Mouse (Mus musculus) brown adipose tissue, adult 24 weeks (tissue): Measurements from ENCODE around the gene Wapl. TPM values are rescaled to one million over a fixed set of nuclear protein-coding genes. Genes with fewer than 3 reads are reported as not detected.

Source experiments
- H3K27ac ChIP-seq: fragments of 200-500 bp; replicated peaks from 2 replicates; pipeline ENCODE4 v1.5.1; 2012; ENCODE audit warnings: low read depth, mild to moderate bottlenecking, low read length
- H3K4me1 ChIP-seq: fragments of 200-500 bp; 2 replicates; pipeline ENCODE4 v1.6.1; 2012; ENCODE audit warnings: low read length, mixed read lengths; ENCODE audit not compliant: control insufficient read depth, insufficient read depth, insufficient read length
- H3K4me3 ChIP-seq: fragments of 200-500 bp; 2 replicates; pipeline ENCODE4 v1.5.1; 2012; ENCODE audit warnings: low read depth, mild to moderate bottlenecking, low read length, moderate library complexity; ENCODE audit not compliant: insufficient read depth
- polyA plus RNA-seq: library from polyadenylated mRNA; stranded (reverse); fragments of >200 nt; gene quantifications from 2 replicates; pipeline ENCODE4 v1.2.4, GENCODE M21; 2012; ENCODE audit not compliant: missing spikeins, insufficient read depth, insufficient read length

Wapl gene
- polyA plus RNA-seq = 37.1 and 39.0 TPM in 2 replicates

- no peaks in the 10 kb centered on the region for H3K4me1 ChIP-seq
- peak within 1 kb of the TSS; percentile 86 for H3K27ac ChIP-seq
- H3K4me3 ChIP-seq = peak within 1 kb of the TSS; percentile 95
Measured at GRCm38 (mm10) chr14:34673395-34674228, at the start of gene Wapl. Wapl (plus strand) TSS chr14:34673928.

GRCm38 (mm10) chr14:34626824-34627223 lies 46.9 kb upstream of the Wapl start:
- no peak overlapping the region for H3K4me3 ChIP-seq
- H3K4me1 ChIP-seq = no peaks in the 10 kb centered on the region
- no peak overlapping the region for H3K27ac ChIP-seq

GRCm38 (mm10) chr14:34632722-34633448 lies 40.8 kb upstream of the Wapl start:
- H3K27ac ChIP-seq = no peak overlapping the region
- H3K4me1 ChIP-seq = no peaks in the 10 kb centered on the region
- H3K4me3 ChIP-seq = no peak overlapping the region

GRCm38 (mm10) chr14:34635192-34635591 lies 38.5 kb upstream of the Wapl start:
- H3K4me3 ChIP-seq = no peak overlapping the region
- no peak overlapping the region for H3K27ac ChIP-seq
- no peaks in the 10 kb centered on the region for H3K4me1 ChIP-seq

- no peak overlapping the region for H3K4me3 ChIP-seq
- H3K27ac ChIP-seq = no peak overlapping the region
- no peaks in the 10 kb centered on the region for H3K4me1 ChIP-seq
Measured at GRCm38 (mm10) chr14:34635721-34636120, 38.0 kb upstream of the Wapl start.

- Histone ChIP-seq H3K4me3 (no peak overlapping the region), H3K27ac (no peak overlapping the region), H3K4me1 (no peaks in the 10 kb centered on the region)
Measured at GRCm38 (mm10) chr14:34644140-34644539, 29.6 kb upstream of the Wapl start.

- Histone ChIP-seq H3K4me3 (no peak overlapping the region), H3K27ac (no peak overlapping the region), H3K4me1 (no peaks in the 10 kb centered on the region)
Measured at GRCm38 (mm10) chr14:34647870-34648475, 25.8 kb upstream of the Wapl start.

- H3K4me1 ChIP-seq = peaks cover 3% of the 10 kb centered on the region; the same call in 1 of the 2 replicates
Measured at GRCm38 (mm10) chr14:34657131-34657530, 16.6 kb upstream of the Wapl start.

GRCm38 (mm10) chr14:34660351-34660787 lies 13.4 kb upstream of the Wapl start:
- Histone ChIP-seq H3K27ac (no peak overlapping the region), H3K4me3 (no peak overlapping the region), H3K4me1 (peaks cover 3% of the 10 kb centered on the region; the same call in 1 of the 2 replicates)

More at GRCm38 (mm10) chr14:34657131-34657530, 16.6 kb upstream of the Wapl start:
- H3K4me3 ChIP-seq = no peak overlapping the region
- H3K27ac ChIP-seq = no peak overlapping the region

- Histone ChIP-seq H3K4me3 (peak overlapping the region; percentile 71), H3K4me1 (peaks cover 3% of the 10 kb centered on the region; the same call in 1 of the 2 replicates), H3K27ac (no peak overlapping the region)
Measured at GRCm38 (mm10) chr14:34660788-34661591, 12.7 kb upstream of the Wapl start.

GRCm38 (mm10) chr14:34661621-34662477 lies 11.9 kb upstream of the Wapl start:
- Histone ChIP-seq H3K4me3 (peak overlapping the region; percentile 71), H3K4me1 (peaks cover 3% of the 10 kb centered on the region; the same call in 1 of the 2 replicates), H3K27ac (peak overlapping the region; percentile 20; the same call in 1 of the 2 replicates)

- Histone ChIP-seq H3K4me3 (peak overlapping the region; percentile 71), H3K4me1 (peaks cover 3% of the 10 kb centered on the region; the same call in 1 of the 2 replicates), H3K27ac (no peak overlapping the region)
Measured at GRCm38 (mm10) chr14:34662478-34662826, 11.3 kb upstream of the Wapl start.

- no peak overlapping the region for H3K4me3 ChIP-seq
- peaks cover 3% of the 10 kb centered on the region; the same call in 1 of the 2 replicates for H3K4me1 ChIP-seq
- no peak overlapping the region for H3K27ac ChIP-seq
Measured at GRCm38 (mm10) chr14:34663381-34663780, 10.3 kb upstream of the Wapl start.

- no peaks in the 10 kb centered on the region for H3K4me1 ChIP-seq
- H3K27ac ChIP-seq = no peak overlapping the region
- no peak overlapping the region for H3K4me3 ChIP-seq
Measured at GRCm38 (mm10) chr14:34669082-34669481, 4.6 kb upstream of the Wapl start.
